Mouse (Mus musculus) stomach, embryonic 14.5 days (tissue): ENCODE results near the gene Raf1. TPM values are rescaled to one million over a fixed set of nuclear protein-coding genes. Genes with fewer than 3 reads are reported as not detected.

Experiments used
- ATAC-seq: fragments of 200-750 bp; cut with Nextera tagmentation; 2 replicates; pipeline ENCODE4 v1.8.0; 2017; ENCODE audit warnings: low read depth, moderate TSS enrichment; ENCODE audit not compliant: insufficient number of reproducible peaks, insufficient read depth, low FRiP score
- H3K27ac ChIP-seq: fragments of 300-500 bp; sonication (generic); 2 replicates; pipeline ENCODE4 v1.5.1; 2014; ENCODE audit warnings: mild to moderate bottlenecking, low read length, moderate library complexity, mixed read lengths
- H3K27me3 ChIP-seq: fragments of 300-500 bp; sonication (generic); 2 replicates; pipeline ENCODE4 v1.6.1; 2014; ENCODE audit warnings: low read length, control low read depth, mixed read lengths; ENCODE audit not compliant: control insufficient read depth, insufficient read depth
- H3K36me3 ChIP-seq: fragments of 300-500 bp; sonication (generic); 2 replicates; pipeline ENCODE4 v1.6.1; 2014; ENCODE audit warnings: mild to moderate bottlenecking, control low read depth, low read length, moderate library complexity, mixed read lengths; ENCODE audit not compliant: control insufficient read depth, insufficient read depth
- H3K4me1 ChIP-seq: fragments of 300-500 bp; sonication (generic); 2 replicates; pipeline ENCODE4 v1.6.1; 2014; ENCODE audit warnings: low read length, control low read depth, mixed read lengths; ENCODE audit not compliant: control insufficient read depth, insufficient read depth
- H3K4me2 ChIP-seq: fragments of 300-500 bp; sonication (generic); replicated peaks from 2 replicates; pipeline ENCODE4 v1.6.1; 2014; ENCODE audit warnings: low read depth, low read length, control low read depth
- H3K4me3 ChIP-seq: fragments of 300-500 bp; sonication (generic); 2 replicates; pipeline ENCODE4 v1.5.1; 2014; ENCODE audit warnings: low read depth, low read length, control low read depth
- H3K9ac ChIP-seq: fragments of 300-500 bp; sonication (generic); replicated peaks from 2 replicates; pipeline ENCODE4 v1.6.1; 2014; ENCODE audit warnings: low read depth, mild to moderate bottlenecking, control low read depth, low read length, moderate library complexity, mixed read lengths
- H3K9me3 ChIP-seq: fragments of 300-500 bp; sonication (generic); 2 replicates; pipeline ENCODE4 v1.6.1; 2016; ENCODE audit warnings: low read depth, low read length, control low read depth; ENCODE audit not compliant: control insufficient read depth
- WGBS: fragments of 180-500 bp; shearing (Covaris S2); extraction: QIAGEN DNeasy Blood & Tissue Kit; methylation state at CpG from one replicate; pipeline ENCODE4 v1.1.7; 2014; 5-methylcytosine and 5-hydroxymethylcytosine counted together
- polyA plus RNA-seq: library from polyadenylated mRNA; unstranded; fragments of >200 nt; fragmentation: Nextera tagmentation; extraction: Ambion mirVana; gene quantifications from 2 replicates; pipeline ENCODE4 v1.2.1, GENCODE M21; 2014

The Raf1 gene
- polyA plus RNA-seq, 1 experiment from 2014 or later: 131 TPM

DNA sequence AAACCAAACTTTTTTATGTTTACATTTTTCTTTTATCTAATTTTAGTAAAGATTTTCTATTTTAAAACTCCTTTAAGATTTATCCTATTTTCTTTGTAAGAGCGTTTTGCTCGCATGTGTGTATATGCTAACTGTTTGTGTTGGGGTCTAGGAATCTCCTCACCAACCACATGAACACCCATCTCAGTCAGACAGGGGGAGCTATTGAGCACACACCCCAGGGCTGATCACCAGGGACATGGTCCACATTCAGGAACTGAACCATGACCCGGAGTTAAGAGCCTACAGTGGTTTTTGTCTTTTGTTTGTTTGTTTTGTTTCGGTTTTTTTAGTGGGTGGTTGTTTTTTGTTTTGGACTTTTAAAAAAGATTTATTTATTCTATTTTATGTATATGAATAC lies 22.3 kb upstream of the Raf1 start:
- Histone ChIP-seq H3K27ac (no peak overlapping the region), H3K4me2 (no peak overlapping the region), H3K36me3 (no peaks in the 10 kb centered on the region), H3K9me3 (no peaks in the 10 kb centered on the region), H3K4me1 (no peaks in the 10 kb centered on the region), H3K9ac (no peak overlapping the region), H3K4me3 (no peak overlapping the region), H3K27me3 (no peaks in the 10 kb centered on the region)
- ATAC-seq: no peak
- 84% methylated on average over 4 of the region's 4 CpGs for WGBS

DNA sequence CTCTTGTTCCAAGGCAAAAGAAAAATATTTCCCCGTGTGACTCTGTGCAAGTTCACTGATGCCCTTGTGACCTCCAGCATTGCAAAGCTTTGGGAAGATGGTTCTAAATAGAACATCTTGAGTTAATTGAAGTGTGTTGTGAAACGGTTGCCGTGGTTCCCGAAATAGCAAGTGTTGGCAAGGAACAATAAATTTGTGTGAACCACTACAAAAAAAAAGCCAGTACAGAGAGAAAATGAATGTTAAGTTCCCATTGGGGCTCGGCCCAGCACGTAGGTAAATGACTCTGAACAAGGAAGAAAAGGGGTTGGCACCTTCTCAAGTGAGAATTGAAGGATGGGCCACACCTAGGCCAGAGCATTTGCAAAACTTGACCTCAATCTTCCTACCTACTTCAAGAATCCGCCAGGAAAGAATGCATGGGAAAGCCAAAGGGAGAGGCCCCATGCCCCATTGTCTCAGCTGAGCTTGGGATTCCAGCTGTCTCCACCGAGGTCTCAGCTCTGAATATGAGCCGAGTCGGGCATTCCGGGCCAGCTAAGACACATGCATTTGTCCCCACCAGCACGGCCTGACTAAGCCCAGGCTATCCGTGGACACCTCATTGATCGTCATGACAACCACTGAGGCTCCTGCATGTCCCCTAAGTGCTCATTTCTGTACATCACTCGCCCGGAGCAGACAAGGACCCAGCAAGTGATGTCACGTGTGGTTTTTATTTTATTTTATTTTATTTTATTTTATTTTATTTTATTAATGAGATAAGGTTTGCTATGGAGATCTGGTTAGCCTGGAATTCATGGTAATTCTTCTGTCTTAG lies 21.5 kb upstream of the Raf1 start:
- 0 out of 2 replicates have a peak overlapping the region, but pooled peaks have one; percentile 6 for H3K27ac ChIP-seq
- no peak overlapping the region for H3K9ac ChIP-seq
- no peak for ATAC-seq
- no peaks in the 10 kb centered on the region for H3K27me3 ChIP-seq
- H3K9me3 ChIP-seq: no peaks in the 10 kb centered on the region
- H3K36me3 ChIP-seq: no peaks in the 10 kb centered on the region
- H3K4me1 ChIP-seq: no peaks in the 10 kb centered on the region
- 74% methylated on average over 17 of the region's 17 CpGs for WGBS
- no peak overlapping the region for H3K4me3 ChIP-seq
- H3K4me2 ChIP-seq: no peak overlapping the region

GRCm38 (mm10) chr6:115696707-115697215 lies 20.3 kb upstream of the Raf1 start:
- H3K9me3 ChIP-seq: no peaks in the 10 kb centered on the region
- H3K36me3 ChIP-seq: no peaks in the 10 kb centered on the region
- H3K27me3 ChIP-seq: no peaks in the 10 kb centered on the region
- no peaks in the 10 kb centered on the region for H3K4me1 ChIP-seq
- no peak overlapping the region for H3K4me2 ChIP-seq
- no peak overlapping the region for H3K27ac ChIP-seq
- ATAC-seq: no peak
- no peak overlapping the region for H3K9ac ChIP-seq
- no peak overlapping the region for H3K4me3 ChIP-seq
- WGBS: 77% methylated on average over 7 of the region's 7 CpGs

DNA sequence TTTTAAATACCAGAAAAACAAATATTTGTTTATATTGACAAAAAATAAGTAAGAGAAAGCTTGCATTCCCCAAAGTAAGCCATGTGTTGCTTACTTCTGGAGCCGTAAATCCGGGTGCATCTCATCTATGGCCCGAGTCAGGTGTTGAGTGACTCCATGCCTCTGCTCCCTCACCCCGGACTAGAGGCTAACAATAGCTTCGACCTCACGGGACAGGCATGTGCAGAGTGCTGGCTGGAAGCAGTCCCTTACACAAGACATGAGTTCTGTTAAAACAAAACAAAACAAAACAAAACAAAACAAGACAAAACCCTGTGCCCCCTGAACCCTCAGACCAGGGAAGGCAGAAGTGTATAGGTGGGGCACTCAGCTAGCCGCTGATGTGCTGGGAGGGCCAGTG lies 18.7 kb upstream of the Raf1 start:
- Histone ChIP-seq H3K4me2 (no peak overlapping the region), H3K4me3 (no peak overlapping the region), H3K27ac (no peak overlapping the region), H3K36me3 (no peaks in the 10 kb centered on the region), H3K9me3 (no peaks in the 10 kb centered on the region), H3K4me1 (no peaks in the 10 kb centered on the region), H3K27me3 (no peaks in the 10 kb centered on the region), H3K9ac (no peak overlapping the region)
- WGBS: 61% methylated on average over 7 of the region's 7 CpGs
- ATAC-seq: no peak

GRCm38 (mm10) chr6:115694441-115694842 lies 18.0 kb upstream of the Raf1 start:
- H3K36me3 ChIP-seq: no peaks in the 10 kb centered on the region
- no peak overlapping the region for H3K27ac ChIP-seq
- no peaks in the 10 kb centered on the region for H3K27me3 ChIP-seq
- 49% methylated on average over 9 of the region's 9 CpGs for WGBS
- ATAC-seq: no peak
- no peak overlapping the region for H3K4me3 ChIP-seq
- H3K4me2 ChIP-seq: no peak overlapping the region
- no peaks in the 10 kb centered on the region for H3K4me1 ChIP-seq
- H3K9me3 ChIP-seq: no peaks in the 10 kb centered on the region
- no peak overlapping the region for H3K9ac ChIP-seq

DNA sequence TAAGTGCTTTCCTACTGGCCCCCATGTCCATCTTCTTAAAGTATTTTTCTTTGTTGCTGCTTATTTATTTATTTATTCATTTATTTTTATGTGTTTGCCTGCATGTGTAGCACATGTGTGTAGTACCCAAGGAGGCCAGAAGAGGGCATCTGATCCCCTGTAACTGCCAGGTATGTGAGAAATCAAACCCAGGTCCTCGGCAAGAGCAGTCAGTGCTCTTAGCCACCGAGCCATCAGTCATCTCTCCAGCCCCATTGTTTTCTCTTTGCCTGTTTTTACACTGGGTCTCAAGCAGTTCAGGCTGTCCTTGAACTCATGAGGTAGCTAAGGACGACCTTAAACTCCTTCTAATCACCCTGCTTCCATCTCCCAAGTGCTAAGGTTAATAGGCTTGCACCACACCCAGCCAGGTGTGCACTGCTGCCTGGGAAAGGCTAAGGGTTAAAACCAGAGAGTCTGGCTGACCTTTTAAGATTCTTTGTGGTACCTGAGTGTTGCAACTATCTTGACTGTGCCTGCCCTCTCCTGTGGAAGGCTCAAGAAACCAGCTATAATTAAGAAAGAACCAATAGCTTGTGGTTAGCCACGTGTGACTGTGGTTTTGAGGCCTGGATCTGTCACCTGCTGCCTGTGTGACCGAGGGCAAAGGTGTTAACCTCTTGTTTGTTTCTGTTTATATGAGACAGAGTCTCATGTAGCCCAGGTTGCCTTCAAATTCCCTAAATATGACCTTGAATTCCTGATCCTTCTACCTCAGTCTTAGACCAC lies 16.7 kb upstream of the Raf1 start:
- ATAC-seq: no peak
- Histone ChIP-seq H3K4me3 (no peak overlapping the region), H3K4me2 (no peak overlapping the region), H3K36me3 (no peaks in the 10 kb centered on the region), H3K9ac (no peak overlapping the region), H3K9me3 (no peaks in the 10 kb centered on the region), H3K4me1 (no peaks in the 10 kb centered on the region), H3K27me3 (no peaks in the 10 kb centered on the region), H3K27ac (no peak overlapping the region)
- 63% methylated on average over 5 of the region's 5 CpGs for WGBS

- 43% methylated on average over 9 of the region's 9 CpGs for WGBS
- Histone ChIP-seq H3K36me3 (no peaks in the 10 kb centered on the region), H3K4me2 (no peak overlapping the region), H3K27me3 (no peaks in the 10 kb centered on the region), H3K4me3 (no peak overlapping the region), H3K4me1 (no peaks in the 10 kb centered on the region), H3K9me3 (no peaks in the 10 kb centered on the region), H3K27ac (no peak overlapping the region), H3K9ac (no peak overlapping the region)
- ATAC-seq: no peak
These were observed 15.9 kb upstream of the Raf1 start for GRCm38 (mm10) chr6:115692163-115692950.

DNA sequence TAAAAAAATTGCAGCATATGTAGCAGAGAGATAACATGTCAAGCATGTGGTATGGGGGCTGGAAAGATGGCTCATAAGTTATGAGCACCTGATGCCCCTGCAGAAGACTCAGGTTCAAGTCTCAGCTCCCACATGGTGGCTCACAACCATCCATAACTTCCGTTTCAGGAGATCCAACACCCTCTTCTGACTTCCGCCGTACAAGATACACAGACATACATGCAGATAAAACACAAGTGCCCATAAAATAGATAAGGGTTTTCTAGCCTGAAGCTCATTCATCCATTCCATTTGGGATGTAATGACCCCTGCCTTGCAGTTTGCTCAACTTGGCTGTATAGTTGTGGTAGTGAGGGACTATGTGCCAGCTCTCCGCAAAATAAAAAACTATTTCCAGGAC lies 13.7 kb upstream of the Raf1 start:
- ATAC-seq: no peak
- Histone ChIP-seq H3K27me3 (no peaks in the 10 kb centered on the region), H3K27ac (no peak overlapping the region), H3K4me1 (no peaks in the 10 kb centered on the region), H3K9me3 (no peaks in the 10 kb centered on the region), H3K4me3 (no peak overlapping the region), H3K9ac (no peak overlapping the region), H3K36me3 (no peaks in the 10 kb centered on the region), H3K4me2 (no peak overlapping the region)
- WGBS: 89% methylated on average over 4 of the region's 4 CpGs
